Mouse (Mus musculus) layer of hippocampus, postnatal 14 days (tissue): ENCODE measurements at regions not wholly inside any gene's neighbourhood (a gene's known extent, or its start where the extent isn't known, plus 50 kb on each side); places are given as distances from the start of the nearest gene placed in this dataset.

Experiments used
- DNase-seq, 2 experiments: peaks; one replicate each; pipeline ENCODE4 v3.0.0; 2021 to 2022; ENCODE audit warnings: low spot score in 2 of 2, mixed read lengths in 1 of 2

GRCm38 (mm10) chr2:106455972-106456371 is 237.1 kb upstream of the Mpped2 start:
- DNase-seq = no peak

DNA sequence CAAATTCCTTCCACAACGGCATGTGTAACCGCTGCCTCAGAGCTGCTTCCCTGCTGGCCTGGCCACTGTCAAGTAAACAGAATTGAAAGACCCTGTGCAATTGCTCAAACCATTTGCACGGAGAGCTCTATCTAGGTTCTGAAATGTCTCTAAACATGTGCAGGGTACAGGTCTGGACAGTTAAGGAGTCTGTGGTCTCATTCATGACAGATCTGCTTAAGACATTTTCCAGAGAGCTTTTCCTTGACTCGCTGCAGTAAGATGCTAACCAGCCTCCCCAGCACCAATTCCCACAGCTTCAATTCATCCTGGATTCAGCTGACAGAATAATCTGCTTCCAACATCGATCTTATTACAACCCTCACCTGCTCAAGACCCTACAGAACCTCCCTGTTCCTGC is 235.1 kb upstream of the Mpped2 start:
- DNase-seq = no peak

DNA sequence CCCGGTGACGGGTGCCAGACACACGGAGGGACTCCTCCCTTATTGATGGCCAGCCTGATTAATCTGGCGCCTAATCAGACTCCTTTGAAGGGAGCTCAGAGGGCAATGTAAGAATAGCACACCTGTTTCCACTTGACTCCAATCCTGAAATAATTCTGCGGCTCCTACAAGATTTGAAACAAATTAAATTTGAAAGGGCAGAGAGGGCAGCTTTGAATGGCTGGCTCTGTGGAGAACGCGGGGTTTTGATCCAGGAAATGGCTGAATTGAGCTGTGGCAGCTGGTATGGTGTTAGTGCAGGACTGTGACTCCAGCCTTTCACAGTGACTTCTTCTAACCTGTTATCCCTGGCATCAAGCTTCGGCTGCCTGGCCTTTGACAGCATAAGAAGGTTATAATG is 232.0 kb upstream of the Mpped2 start:
- no peak for DNase-seq

DNA sequence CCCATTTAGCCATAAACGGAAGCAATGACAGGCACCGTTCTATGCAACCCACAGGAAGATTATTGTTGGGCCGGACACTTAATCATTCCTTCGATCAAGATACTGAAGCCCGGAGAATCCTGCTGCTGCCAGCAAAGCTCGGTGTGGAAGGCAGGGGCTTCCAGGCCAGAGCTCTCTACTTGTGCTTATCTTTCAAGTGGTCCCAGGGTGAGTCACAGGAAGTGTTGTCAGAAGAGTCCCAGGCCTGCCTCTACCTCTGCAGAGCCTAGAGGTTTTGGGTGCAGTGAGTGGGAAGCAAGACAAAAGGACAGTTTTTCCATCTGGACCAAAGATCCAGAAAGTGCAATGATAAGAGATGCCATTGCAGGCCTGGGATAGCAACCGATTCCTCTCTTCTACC is 231.6 kb upstream of the Mpped2 start:
- no peak for DNase-seq

GRCm38 (mm10) chr2:106461973-106462637 is 231.0 kb upstream of the Mpped2 start:
- DNase-seq = no peak

DNA sequence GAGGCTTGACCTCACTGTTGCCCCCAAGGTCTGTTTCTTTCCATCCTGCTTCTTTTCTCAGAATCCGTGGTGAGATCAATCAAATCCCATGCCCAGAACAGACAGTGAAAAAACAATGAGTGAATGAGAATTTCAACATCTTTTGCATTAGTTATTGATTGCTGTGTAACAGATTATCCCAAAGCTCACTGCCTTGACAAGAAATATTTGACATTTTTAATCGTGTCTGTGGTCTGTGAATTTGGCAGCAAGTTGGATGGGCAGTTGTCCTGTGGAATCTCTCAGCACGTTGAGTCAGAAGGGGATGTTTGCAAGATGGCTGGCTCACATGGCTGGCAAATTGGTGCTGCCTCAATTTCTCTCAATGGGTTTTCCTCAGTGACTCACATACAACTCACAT is 228.0 kb upstream of the Mpped2 start:
- DNase-seq = no peak

- DNase-seq = no peak
These were observed 227.2 kb upstream of the Mpped2 start for GRCm38 (mm10) chr2:106465831-106466230.

- DNase-seq = no peak
These were observed 223.9 kb upstream of the Mpped2 start for GRCm38 (mm10) chr2:106469196-106469595.

DNA sequence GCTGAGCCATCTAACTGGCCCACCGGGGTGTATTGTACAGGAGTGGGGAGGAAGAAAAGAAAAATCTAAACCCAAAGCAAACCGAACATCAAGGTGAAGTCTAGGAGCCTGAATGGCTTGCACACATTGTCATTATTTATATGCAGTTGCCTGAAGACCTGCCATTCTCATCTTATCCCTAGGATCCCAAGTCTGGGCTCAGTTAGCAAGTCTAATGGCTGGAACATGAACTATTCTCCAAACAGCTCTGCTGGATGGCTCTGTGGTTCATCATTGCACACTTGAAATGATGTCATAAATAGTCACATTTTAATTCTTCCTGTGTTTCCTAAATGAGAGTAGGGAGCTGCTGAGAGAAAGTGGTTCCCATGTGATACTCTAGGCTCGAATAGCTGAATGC is 219.6 kb upstream of the Mpped2 start:
- no peak for DNase-seq

DNA sequence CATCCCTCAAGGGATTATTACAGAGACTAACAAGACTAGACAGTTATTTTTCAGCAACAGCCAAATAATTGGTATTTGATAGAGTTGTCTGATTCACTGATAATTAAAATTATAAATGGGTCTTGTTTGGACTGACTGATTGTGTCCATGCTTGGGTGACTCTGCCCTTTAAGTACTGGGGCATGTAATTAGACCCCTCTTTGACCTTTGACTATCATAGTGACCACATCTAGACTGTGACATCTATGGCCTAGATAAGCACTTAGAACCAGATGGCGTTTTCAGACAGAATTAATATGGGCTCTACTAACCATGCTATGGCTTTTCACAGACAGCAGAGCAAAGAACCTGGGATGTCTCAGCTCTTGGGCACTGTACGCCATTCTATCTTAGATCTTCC is 215.1 kb upstream of the Mpped2 start:
- no peak for DNase-seq

GRCm38 (mm10) chr2:106487335-106488082 is 205.6 kb upstream of the Mpped2 start:
- no peak for DNase-seq

- no peak for DNase-seq
These were observed 194.3 kb upstream of the Mpped2 start for GRCm38 (mm10) chr2:106498735-106499134.

- no peak for DNase-seq
These were observed 193.7 kb upstream of the Mpped2 start for GRCm38 (mm10) chr2:106499227-106499928.

GRCm38 (mm10) chr2:106504933-106505420 is 188.1 kb upstream of the Mpped2 start:
- no peak for DNase-seq

- DNase-seq = no peak
These were observed 181.2 kb upstream of the Mpped2 start for GRCm38 (mm10) chr2:106511889-106512288.

- no peak for DNase-seq
These were observed 180.6 kb upstream of the Mpped2 start for GRCm38 (mm10) chr2:106512338-106513024.

DNA sequence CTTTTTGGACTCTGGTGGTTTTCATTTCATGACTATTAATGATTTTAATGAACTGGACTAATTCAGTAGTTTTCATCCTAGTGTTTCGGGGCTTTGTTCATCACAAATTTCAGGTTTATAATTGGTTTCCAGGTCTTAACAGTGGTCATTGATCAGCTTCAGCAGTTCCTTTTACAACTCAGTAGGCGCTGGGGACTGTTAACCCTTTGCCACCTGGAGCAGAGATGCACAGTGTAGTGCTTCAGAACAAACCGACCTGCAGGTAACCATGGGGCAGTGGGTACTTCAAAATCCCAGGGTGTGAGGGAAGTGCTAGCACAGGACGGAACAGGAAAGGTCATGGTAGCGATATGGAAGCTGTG is 180.1 kb upstream of the Mpped2 start:
- DNase-seq = no peak

DNA sequence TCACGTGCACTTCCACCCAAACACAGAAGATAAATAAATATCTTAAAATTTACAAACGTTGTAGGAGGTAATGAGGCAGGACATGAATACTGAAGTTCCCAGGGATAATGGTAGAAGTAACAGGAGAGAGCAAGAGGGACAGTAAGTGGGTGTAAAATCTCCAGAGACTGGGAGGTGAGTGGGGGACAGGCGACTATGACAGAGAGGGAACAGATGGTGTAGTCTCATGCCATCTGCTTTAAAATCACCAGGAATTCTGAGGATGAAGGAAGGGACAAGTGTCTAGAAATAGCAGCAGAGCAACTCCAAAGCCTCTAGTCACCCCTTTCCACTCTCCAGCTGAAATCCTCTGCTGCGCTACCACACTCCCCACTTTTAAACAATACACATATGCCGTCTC is 175.8 kb upstream of the Mpped2 start:
- no peak for DNase-seq

DNA sequence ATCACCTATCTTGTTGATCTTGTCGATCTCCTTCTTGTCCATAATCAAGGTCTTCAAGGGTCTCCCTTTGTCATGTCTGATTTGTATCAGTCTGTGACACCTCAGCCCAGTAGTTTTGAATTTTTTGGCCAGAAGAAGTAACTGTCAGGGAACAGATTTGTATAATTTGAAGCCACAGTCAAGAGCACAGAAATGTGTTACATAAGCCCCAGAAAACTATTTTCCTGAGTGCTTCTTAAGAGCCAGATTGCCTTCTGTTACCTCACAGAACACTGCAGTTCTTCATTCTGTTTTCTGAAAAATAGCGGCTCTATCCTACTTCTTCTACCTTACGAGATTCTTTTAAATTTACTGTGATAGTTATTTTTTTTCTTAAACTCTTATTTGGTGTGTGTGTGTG is 170.1 kb upstream of the Mpped2 start:
- no peak for DNase-seq

GRCm38 (mm10) chr2:106527008-106527407 is 166.1 kb upstream of the Mpped2 start:
- DNase-seq = no peak

GRCm38 (mm10) chr2:106529247-106529646 is 163.8 kb upstream of the Mpped2 start:
- no peak for DNase-seq

DNA sequence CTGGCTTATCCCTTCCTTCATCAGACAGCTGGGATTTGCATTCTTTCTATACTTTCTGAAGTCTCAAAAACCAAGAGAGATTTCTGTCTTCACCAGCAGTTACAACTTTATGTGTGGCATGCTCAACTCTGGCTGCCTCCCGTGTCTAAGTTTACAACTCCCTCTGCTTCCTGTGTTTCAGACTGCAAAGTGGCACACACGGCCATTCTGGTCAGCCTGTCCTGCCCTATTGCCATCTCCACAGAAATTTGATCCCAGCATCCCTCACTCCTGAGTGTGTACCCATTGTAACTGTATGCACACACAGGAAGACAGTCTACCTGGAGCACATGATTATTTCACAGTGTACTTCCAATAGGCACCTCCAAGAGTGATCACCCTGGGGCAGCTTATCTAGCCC is 163.3 kb upstream of the Mpped2 start:
- DNase-seq = no peak
